Mouse (Mus musculus): ENCODE data around the gene Ecel1.

Gene Ecel1

GRCm38 (mm10) chr1:87156199-87156587 lies at the start of gene Ecel1:
TSS of gene Ecel1 (minus strand) at chr1:87156521.
- DNase-seq = no peak

- no peak for DNase-seq
Measured at GRCm38 (mm10) chr1:87205502-87205901, 49.2 kb upstream of the Ecel1 start.

DNA sequence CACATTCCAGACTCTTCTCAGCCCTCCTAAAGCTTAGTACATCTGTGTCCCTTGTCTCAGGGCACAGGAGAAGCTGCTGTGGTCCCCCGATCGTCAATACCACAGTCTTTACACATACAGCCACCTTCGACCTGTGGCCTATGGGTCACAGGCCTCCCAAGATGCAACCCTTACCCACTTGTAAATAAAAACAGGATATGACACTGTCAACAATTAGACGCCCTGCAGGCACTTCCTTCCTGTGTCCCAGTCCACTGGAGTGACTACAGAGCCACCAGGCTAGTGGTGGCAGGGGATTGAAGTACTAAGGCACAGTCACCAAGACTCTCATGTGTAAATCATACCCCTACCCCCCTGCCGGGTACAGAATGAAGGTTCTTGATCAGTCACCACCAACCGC lies 48.7 kb upstream of the Ecel1 start:
- DNase-seq = no peak

GRCm38 (mm10) chr1:87204465-87204864 lies 48.1 kb upstream of the Ecel1 start, which contains the start of gene Chrng:
TSS of gene Chrng (plus strand) at chr1:87204657.
- DNase-seq = no peak

DNA sequence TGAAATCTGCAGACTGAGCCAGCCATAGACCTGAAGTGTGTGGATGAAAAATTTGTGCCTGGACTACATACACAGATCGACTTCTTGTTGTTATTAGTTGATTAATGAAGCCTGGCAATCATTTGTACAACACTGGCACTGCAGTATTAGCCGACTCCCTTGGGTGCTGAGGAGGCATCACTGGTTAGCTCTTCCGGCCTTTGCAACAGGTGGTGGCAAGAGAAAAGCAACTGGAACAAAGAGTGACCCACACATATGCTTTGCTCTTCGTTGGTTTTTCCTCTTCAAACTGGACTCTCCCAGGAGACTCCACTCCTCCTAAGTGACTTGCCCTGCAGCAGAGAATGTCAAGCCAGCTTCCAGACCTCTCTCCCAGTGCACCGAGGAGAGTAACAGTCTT lies 47.5 kb upstream of the Ecel1 start:
- DNase-seq = no peak

GRCm38 (mm10) chr1:87201848-87202247 lies 45.5 kb upstream of the Ecel1 start:
- DNase-seq = no peak

- DNase-seq = no peak
Measured at GRCm38 (mm10) chr1:87200811-87201210, 44.5 kb upstream of the Ecel1 start.

- no peak for DNase-seq
Measured at GRCm38 (mm10) chr1:87198119-87199065, 42.1 kb upstream of the Ecel1 start.

DNA sequence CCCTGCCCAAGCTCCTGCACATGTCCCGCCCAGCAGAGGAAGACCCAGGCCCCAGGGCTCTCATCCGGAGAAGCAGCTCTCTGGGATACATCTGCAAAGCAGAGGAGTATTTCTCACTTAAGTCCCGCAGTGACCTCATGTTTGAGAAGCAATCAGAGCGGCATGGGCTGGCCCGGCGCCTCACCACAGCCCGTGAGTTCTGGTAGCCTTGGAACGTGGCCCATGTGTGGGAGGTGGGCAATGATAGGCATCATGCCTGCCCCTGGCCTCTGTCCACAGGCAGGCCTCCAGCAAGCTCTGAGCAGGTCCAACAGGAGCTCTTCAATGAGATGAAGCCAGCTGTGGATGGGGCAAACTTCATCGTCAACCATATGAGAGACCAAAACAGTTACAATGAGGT lies 41.0 kb upstream of the Ecel1 start:
- DNase-seq = no peak

DNA sequence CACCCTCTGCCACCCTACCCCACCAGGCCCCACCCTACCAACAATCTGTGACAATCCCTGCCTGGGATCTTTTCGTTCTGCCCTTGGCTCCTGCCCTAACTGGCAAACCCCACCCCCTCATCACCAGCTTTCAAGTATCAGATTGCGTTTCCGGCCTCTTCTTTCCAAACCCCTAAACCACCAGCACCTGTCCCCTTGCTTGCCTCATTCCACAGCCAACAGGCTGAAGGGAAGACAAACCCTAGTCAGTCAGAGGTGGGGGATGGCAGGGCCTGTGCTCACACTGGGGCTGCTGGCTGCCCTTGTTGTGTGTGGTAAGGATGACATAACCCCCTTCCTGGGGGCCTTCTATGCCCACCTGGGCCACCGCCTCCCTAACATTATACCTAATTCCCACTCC lies 34.1 kb upstream of the Ecel1 start, which contains the start of gene Chrnd:
Gene Chrnd, plus strand, starts transcription at position 179 of the 400 bp plus-strand sequence.
- DNase-seq = no peak

DNA sequence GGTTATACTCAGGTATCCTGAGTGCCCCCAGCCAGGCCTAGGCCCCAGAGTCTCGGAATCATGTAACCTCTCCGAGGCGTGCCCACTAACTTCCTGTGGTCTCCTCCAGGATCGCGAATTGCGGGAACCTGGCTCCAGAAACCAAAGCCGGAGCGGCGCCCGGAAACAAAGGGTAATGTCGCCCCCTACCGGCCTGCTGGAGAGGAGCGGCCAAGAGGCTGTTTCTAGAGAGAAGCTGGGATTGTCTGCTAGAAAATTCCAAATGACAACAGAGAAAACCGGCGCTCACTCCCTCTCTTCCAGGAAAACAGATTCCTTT lies 30.7 kb upstream of the Ecel1 start:
- DNase-seq = peak; percentile 75

GRCm38 (mm10) chr1:87186261-87187036 lies 30.1 kb upstream of the Ecel1 start:
- DNase-seq = no peak

GRCm38 (mm10) chr1:87185526-87185925 lies 29.2 kb upstream of the Ecel1 start:
- no peak for DNase-seq

DNA sequence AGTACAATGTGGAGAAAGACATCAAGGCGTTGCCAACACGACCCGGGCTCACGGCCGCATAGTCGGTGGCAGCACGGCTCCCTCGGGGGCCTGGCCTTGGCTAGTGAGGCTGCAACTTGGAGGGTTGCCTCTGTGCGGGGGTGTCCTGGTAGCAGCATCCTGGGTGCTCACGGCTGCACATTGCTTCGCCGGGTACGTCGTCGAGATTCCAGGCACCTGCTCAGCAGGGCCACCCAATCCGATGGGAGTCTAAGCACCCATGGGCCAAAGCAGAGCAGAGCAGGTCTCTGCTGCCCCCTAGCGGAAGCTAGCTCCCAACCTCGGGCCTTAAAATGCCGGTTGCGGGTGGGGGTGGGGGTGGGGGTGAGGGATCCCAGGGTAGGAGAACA lies 28.4 kb upstream of the Ecel1 start:
- DNase-seq = peak; percentile 78

DNA sequence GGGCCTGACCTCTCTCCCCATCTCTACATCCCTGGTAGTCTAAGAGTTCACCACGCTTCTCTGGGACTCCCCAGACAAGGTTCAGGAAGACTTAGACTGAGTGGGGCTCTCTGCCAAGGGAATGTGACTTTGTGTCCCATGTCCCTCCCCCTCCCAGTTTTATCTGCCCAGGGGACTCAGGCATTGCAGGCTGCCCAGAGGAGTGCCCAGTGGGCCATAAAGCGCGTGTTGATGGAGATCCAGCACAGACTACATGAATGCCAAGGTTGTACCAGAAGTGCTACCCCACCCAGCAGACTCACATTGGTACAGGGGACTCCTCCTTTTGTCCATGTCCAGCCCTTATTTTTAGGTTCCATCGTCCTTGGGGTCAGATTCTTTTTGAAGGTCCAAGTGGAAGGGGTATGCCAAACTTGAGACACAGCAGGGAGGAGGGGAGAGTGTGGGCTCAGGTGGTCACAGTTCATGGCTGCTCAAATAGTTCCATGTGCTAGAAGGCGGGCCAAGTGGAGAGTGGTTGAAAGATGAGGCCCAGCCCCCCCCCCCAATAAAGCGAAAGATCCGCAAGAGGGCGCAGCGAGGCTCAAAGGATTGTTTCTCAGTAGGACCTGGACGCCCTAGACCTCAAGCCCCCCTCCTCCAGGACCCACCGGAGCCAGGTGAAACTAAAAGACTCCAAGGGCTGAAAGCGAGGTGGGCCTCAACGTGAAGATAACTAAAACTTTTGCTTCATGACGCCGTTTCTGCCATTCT lies 27.9 kb upstream of the Ecel1 start:
- DNase-seq = no peak

DNA sequence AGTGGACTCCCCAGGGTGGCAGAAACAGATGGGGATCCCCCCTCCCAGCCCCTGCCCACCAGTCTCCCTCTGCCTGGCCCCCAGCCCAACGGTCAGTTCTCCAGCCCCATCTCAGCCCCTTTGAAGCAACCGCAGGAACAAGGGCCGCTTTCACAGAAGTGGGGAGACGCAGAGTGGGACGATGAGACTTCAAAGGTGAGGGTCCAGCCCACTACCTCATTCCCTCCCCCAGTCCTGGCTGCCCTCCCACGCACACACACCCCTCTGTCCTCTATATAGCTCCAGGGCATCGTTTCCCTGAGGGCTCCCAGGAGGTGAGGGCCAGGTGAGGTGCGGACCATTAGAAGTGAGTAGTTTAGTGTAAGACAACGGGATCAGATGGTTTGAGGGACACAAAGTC lies 26.7 kb upstream of the Ecel1 start, which contains the start of gene Prss56:
Gene Prss56, plus strand, starts transcription at position 301 of the 400 bp plus-strand sequence.
- no peak for DNase-seq

DNA sequence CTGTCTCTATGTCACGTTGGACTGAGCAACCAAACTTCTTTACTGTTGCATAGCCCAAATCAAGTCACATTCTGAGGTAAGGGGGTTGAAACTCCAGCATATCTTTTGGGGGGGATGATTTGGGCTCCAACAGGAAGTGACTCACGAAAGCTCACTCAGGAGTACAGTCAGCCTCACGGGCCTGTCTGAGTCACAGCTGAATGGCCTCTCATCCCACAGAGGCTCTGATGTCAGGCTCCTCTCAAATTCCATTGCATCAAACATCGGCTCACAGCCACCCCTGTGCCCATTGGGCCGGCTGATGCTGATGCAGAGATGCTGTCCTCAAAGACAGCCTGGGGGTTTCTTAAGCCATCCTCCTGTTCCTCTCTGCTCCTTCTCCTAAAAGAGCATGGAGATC lies 24.6 kb upstream of the Ecel1 start:
- no peak for DNase-seq

GRCm38 (mm10) chr1:87175852-87176292 lies 19.6 kb upstream of the Ecel1 start:
- peak; percentile 66 for DNase-seq

GRCm38 (mm10) chr1:87174006-87174955 lies 18.0 kb upstream of the Ecel1 start:
- DNase-seq = peak; percentile 79

DNA sequence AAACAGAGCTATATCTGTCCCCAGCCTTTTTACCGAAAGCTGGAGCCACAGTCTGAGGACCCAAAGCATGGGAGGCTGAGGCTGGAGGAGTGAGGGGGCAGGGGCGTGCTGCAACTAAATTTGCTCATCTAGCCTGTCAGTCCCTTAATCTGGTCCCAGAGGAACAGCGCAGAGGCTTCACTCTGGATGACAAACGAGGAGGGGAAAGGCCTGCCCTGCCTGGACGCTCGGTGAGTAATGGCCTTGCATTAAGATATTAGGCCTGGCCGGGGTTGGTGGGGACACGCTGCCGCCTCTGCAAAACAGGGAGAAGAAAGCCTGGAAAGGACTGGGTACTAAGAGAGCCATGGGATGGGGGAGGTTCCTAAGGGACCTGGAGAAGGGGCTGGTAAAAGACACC lies 16.0 kb upstream of the Ecel1 start:
- no peak for DNase-seq

- no peak for DNase-seq
Measured at GRCm38 (mm10) chr1:87171312-87171711, 15.0 kb upstream of the Ecel1 start.

DNA sequence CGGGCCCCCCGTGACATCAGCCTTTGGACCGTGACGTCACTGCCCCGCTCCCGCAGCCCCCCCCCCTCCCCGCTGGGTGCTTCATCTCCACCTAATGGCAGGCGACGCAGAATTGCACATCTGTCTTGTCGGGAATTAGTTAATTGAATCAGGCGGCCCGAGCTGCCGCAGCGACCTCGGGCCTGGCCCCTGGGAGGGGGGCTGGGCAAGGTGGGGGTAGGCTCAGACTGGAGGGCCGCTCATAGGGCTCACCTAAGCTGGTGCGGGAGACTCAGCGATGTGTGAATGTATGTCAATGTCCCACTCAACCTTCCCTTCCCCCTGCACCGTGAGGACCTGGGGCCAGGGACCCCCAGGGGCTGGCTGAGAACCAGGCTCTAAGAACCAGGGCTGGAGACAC lies 14.1 kb upstream of the Ecel1 start:
- DNase-seq = no peak
